Mouse (Mus musculus): ENCODE data around the gene Wdr81. TPM values are rescaled to one million over a fixed set of nuclear protein-coding genes. Genes with fewer than 3 reads are reported as not detected.
"Not testable (repeated sequence)": the region's sequence is repeated elsewhere in the genome, so short reads cannot be mapped to it uniquely, and the experiment has no call there.

The Wdr81 gene
- polyA plus RNA-seq, 1 experiment from 2014 or later, result 4.6 TPM

DNA sequence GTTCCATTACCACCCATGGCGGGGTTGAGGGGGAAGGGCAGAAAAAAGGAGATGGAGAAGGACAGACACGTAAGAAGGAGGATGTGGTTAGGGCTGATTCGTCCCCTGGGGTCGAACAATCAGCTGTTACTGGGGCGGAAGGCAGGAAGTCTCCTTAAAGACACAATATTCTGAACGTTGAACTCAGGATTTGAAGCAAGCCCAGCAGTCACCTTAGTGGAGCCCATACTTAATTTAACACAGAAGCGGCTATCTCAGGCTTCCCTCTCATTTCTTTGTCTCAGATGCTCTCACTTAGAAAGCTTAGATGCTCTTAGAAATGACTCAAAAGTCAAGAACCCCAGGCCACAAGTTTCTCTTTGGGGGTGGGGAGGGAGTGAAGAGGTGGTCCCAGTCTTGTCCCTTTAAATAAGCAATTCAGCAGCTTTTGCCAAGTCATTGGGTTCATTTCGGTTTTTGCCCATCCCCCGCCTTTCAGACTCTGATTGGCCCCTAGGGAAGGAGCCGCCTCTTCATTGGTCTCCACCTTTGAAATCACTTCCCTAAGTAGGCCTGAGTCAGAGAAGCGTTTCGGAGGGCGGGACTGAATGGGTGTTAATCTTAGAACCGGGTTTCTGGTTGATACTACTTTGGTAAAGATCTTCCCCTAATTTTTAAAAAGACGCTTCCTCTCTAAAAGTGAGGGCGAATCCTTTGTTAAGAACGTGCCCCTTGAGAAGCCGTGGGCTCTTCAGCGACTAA is 5.8 kb upstream of the Wdr81 start:
- Histone ChIP-seq H3K9me3 (ENCODE audit: low read depth, low read length) (no peaks in the 10 kb centered on the region), H3K4me3 (ENCODE audit: low read depth, low read length) (peak overlapping the region; percentile 37), H3K4me2 (peak overlapping the region; percentile 74), H3K27me3 (ENCODE audit: insufficient read depth, low read length) (no peaks in the 10 kb centered on the region), H3K36me3 (ENCODE audit: insufficient read depth) (peaks cover 5% of the 10 kb centered on the region), H3K9ac (peak overlapping the region; percentile 51), H3K27ac (ENCODE audit: low read depth) (peak overlapping the region; percentile 96), H3K4me1 (ENCODE audit: insufficient read depth) (peaks cover 18% of the 10 kb centered on the region)
- peak; percentile 57 for ATAC-seq (ENCODE audit: insufficient read depth)
- DNase-seq, result peak; percentile 97
- TF ChIP-seq CTCF (IDR thresholded peaks at IDR 0.05; ENCODE audit: low read depth), result no peak
- 5% methylated on average over 19 of the region's 19 CpGs for WGBS

DNA sequence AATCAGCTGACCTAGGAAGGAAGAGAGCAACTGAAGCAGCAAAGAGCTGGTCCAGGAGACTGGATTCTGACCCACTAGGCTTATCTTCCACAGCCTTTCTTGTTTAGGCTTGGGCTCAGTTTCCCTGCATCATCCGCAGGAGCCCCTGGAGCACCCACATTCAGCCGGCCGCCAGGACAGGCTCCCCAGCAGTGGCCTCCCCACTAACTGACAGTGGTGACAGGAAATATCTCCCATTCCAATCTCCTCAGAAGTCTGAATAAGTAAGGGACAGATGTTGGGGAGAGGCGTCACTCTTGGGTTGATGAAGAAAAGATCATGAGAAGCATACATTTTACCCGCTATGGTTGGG is 5.2 kb upstream of the Wdr81 start:
- 11% methylated on average over 5 of the region's 5 CpGs for WGBS
- Histone ChIP-seq H3K4me1 (ENCODE audit: insufficient read depth) (peaks cover 23% of the 10 kb centered on the region), H3K9ac (no peak overlapping the region), H3K4me2 (peak overlapping the region; percentile 74), H3K27ac (ENCODE audit: low read depth) (peak overlapping the region; percentile 96), H3K9me3 (ENCODE audit: low read depth, low read length) (no peaks in the 10 kb centered on the region), H3K27me3 (ENCODE audit: insufficient read depth, low read length) (no peaks in the 10 kb centered on the region), H3K4me3 (ENCODE audit: low read depth, low read length) (peak overlapping the region; percentile 37; the same call in 1 of the 2 replicates), H3K36me3 (ENCODE audit: insufficient read depth) (no peaks in the 10 kb centered on the region)
- ATAC-seq (ENCODE audit: insufficient read depth), result no peak
- no peak for TF ChIP-seq CTCF (IDR thresholded peaks at IDR 0.05; ENCODE audit: low read depth)
- peak; percentile 9 for DNase-seq

DNA sequence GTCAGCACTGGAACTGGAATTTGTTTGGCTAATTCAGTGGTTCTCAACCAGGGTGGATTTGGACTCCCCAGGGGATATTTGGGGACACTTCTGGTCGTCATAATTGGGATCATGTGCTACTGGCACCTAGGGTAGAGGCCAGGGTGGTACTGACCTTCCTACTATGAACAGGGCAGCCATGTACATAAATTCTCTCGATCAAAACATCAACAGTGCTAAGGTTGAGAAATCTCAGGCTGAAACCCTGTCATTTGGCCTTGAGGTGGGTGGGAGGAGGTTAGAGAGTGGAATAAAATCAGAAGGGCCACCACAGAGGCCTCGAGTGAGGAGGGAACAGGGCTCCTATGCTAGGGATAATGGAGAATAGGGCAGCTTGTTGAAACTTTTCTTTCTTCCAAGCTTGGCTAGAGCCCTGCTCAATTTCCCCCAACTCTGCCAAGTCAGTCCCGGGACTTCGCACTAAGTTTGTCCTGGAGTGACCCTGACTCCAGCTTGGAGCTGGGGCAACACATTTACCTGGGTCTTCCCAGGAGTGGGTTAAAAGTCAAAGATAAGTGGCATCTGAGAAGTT is 4.7 kb upstream of the Wdr81 start:
- Histone ChIP-seq H3K9me3 (ENCODE audit: low read depth, low read length) (no peaks in the 10 kb centered on the region), H3K9ac (no peak overlapping the region), H3K27me3 (ENCODE audit: insufficient read depth, low read length) (no peaks in the 10 kb centered on the region), H3K27ac (ENCODE audit: low read depth) (peak overlapping the region; percentile 96), H3K36me3 (ENCODE audit: insufficient read depth) (no peaks in the 10 kb centered on the region), H3K4me3 (ENCODE audit: low read depth, low read length) (peak overlapping the region; percentile 37; the same call in 1 of the 2 replicates), H3K4me1 (ENCODE audit: insufficient read depth) (peaks cover 23% of the 10 kb centered on the region), H3K4me2 (peak overlapping the region; percentile 74)
- TF ChIP-seq CTCF (IDR thresholded peaks at IDR 0.05; ENCODE audit: low read depth), result no peak
- no peak for ATAC-seq (ENCODE audit: insufficient read depth)
- 68% methylated on average over 5 of the region's 5 CpGs for WGBS
- DNase-seq, result no peak

DNA sequence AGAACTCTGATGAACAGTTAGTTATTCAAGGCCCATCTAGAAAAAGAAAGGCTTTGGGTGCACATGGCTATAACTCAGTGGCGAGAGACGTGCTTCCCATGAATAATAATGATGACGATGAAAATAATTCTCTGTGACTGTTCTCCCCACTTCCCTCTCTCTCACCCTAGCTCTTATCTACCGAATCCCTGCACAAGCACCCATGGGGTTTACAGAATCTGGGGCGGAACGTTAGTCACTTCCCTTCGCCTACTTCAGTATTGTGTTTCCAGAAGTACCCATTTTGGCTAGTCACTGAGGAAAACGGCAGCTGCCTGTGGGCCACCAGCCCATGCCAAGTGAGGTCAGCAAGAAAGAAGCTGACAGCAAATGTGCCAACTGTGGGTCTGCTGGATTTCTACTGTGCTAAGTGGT is 4.1 kb upstream of the Wdr81 start:
- H3K4me3 ChIP-seq (ENCODE audit: low read depth, low read length), result no peak overlapping the region
- no peak overlapping the region for H3K27ac ChIP-seq (ENCODE audit: low read depth)
- H3K4me2 ChIP-seq, result no peak overlapping the region
- H3K4me1 ChIP-seq (ENCODE audit: insufficient read depth), result peaks cover 23% of the 10 kb centered on the region
- no peak for TF ChIP-seq CTCF (IDR thresholded peaks at IDR 0.05; ENCODE audit: low read depth)
- DNase-seq, result no peak
- WGBS, result 78% methylated on average over 8 of the region's 8 CpGs
- no peaks in the 10 kb centered on the region for H3K27me3 ChIP-seq (ENCODE audit: insufficient read depth, low read length)
- no peak overlapping the region for H3K9ac ChIP-seq
- no peaks in the 10 kb centered on the region for H3K36me3 ChIP-seq (ENCODE audit: insufficient read depth)
- no peaks in the 10 kb centered on the region for H3K9me3 ChIP-seq (ENCODE audit: low read depth, low read length)
- ATAC-seq (ENCODE audit: insufficient read depth), result no peak

- no peak overlapping the region for H3K9ac ChIP-seq
- TF ChIP-seq CTCF (IDR thresholded peaks at IDR 0.05; ENCODE audit: low read depth), result peak; percentile 76
- ATAC-seq (ENCODE audit: insufficient read depth), result no peak
- H3K27me3 ChIP-seq (ENCODE audit: insufficient read depth, low read length), result no peaks in the 10 kb centered on the region
- H3K4me2 ChIP-seq, result no peak overlapping the region
- H3K4me3 ChIP-seq (ENCODE audit: low read depth, low read length), result no peak overlapping the region
- WGBS, result 7% methylated on average over 3 of the region's 3 CpGs
- DNase-seq, result peak; percentile 45
- peaks cover 23% of the 10 kb centered on the region for H3K4me1 ChIP-seq (ENCODE audit: insufficient read depth)
- no peak overlapping the region for H3K27ac ChIP-seq (ENCODE audit: low read depth)
- no peaks in the 10 kb centered on the region for H3K9me3 ChIP-seq (ENCODE audit: low read depth, low read length)
- no peaks in the 10 kb centered on the region for H3K36me3 ChIP-seq (ENCODE audit: insufficient read depth)
Measured at GRCm38 (mm10) chr11:75458169-75458568, 3.7 kb upstream of the Wdr81 start.

GRCm38 (mm10) chr11:75456440-75456871 is 1.9 kb upstream of the Wdr81 start:
- Histone ChIP-seq H3K9me3 (ENCODE audit: low read depth, low read length) (no peaks in the 10 kb centered on the region), H3K4me2 (no peak overlapping the region), H3K4me3 (ENCODE audit: low read depth, low read length) (no peak overlapping the region), H3K9ac (no peak overlapping the region), H3K4me1 (ENCODE audit: insufficient read depth) (peaks cover 18% of the 10 kb centered on the region), H3K36me3 (ENCODE audit: insufficient read depth) (no peaks in the 10 kb centered on the region), H3K27me3 (ENCODE audit: insufficient read depth, low read length) (no peaks in the 10 kb centered on the region), H3K27ac (ENCODE audit: low read depth) (no peak overlapping the region)
- 84% methylated on average over 7 of the region's 7 CpGs for WGBS
- no peak for TF ChIP-seq CTCF (IDR thresholded peaks at IDR 0.05; ENCODE audit: low read depth)
- ATAC-seq (ENCODE audit: insufficient read depth), result no peak
- DNase-seq, result no peak

- not testable (repeated sequence) for DNase-seq; H3K36me3 ChIP-seq (ENCODE audit: insufficient read depth); ATAC-seq (ENCODE audit: insufficient read depth); H3K27me3 ChIP-seq (ENCODE audit: insufficient read depth, low read length); H3K9me3 ChIP-seq (ENCODE audit: low read depth, low read length); H3K27ac ChIP-seq (ENCODE audit: low read depth); H3K9ac ChIP-seq; H3K4me2 ChIP-seq; H3K4me3 ChIP-seq (ENCODE audit: low read depth, low read length)
- WGBS, result 93% methylated on average over 2 of the region's 2 CpGs
- peaks cover 18% of the 10 kb centered on the region for H3K4me1 ChIP-seq (ENCODE audit: insufficient read depth)
Measured at GRCm38 (mm10) chr11:75455971-75456370, 1.5 kb upstream of the Wdr81 start.
